Mouse (Mus musculus): ENCODE measurements around the gene Pitpnc1. TPM values are rescaled to one million over a fixed set of nuclear protein-coding genes. Genes with fewer than 3 reads are reported as not detected.
A peak's percentile ranks its signal among the peaks of the same experiment; 100 is the strongest.

Pitpnc1 gene
- polyA plus RNA-seq, 1 experiment from 2014 or later: 7.3 TPM

GRCm38 (mm10) chr11:107310338-107311121, 160.0 kb downstream of the Pitpnc1 start:
- in situ Hi-C loops (cut with MboI; ENCODE audit: low pct_unique_long_range_greater_than_20kb): no loop called here
- H3K27me3 ChIP-seq: no peaks in the 10 kb centered on the region
- POLR2A ChIA-PET: interaction anchor here (0.6 kb wide), 1 partner anchor 44 kb away, joined by 3 read pairs; no protein-coding TSS in a partner anchor
- CTCF ChIA-PET: no interaction called here
- TF ChIP-seq CTCF (IDR thresholded peaks at IDR 0.05): no peak
- ATAC-seq (no peak), DNase-seq (ENCODE audit: low read depth, low spot score) (no peak)

- ATAC-seq: no peak
- no peak for TF ChIP-seq CTCF (IDR thresholded peaks at IDR 0.05)
- ChIA-PET CTCF (no interaction called here), POLR2A (interaction anchor here (0.7 kb wide), 1 partner anchor 9 kb away, joined by 5 read pairs; no protein-coding TSS in a partner anchor)
- in situ Hi-C loops (cut with MboI; ENCODE audit: low pct_unique_long_range_greater_than_20kb): no loop called here
- H3K27me3 ChIP-seq: no peaks in the 10 kb centered on the region
- DNase-seq (ENCODE audit: low read depth, low spot score): no peak
Measured at GRCm38 (mm10) chr11:107306170-107306569, 164.3 kb downstream of the Pitpnc1 start.

GRCm38 (mm10) chr11:107302141-107302540, 168.4 kb downstream of the Pitpnc1 start:
- DNase-seq (ENCODE audit: low read depth, low spot score) (no peak), ATAC-seq (no peak)
- POLR2A ChIA-PET: no interaction called here
- in situ Hi-C loops (cut with MboI; ENCODE audit: low pct_unique_long_range_greater_than_20kb): no loop called here
- TF ChIP-seq CTCF (IDR thresholded peaks at IDR 0.05): no peak
- CTCF ChIA-PET: no interaction called here
- no peaks in the 10 kb centered on the region for H3K27me3 ChIP-seq

- in situ Hi-C loops (cut with MboI; ENCODE audit: low pct_unique_long_range_greater_than_20kb): no loop called here
- no peak for DNase-seq (ENCODE audit: low read depth, low spot score)
- POLR2A ChIA-PET: interaction anchor here (0.6 kb wide), 1 partner anchor 171 kb away, joined by 4 read pairs; no protein-coding TSS in a partner anchor
- TF ChIP-seq CTCF (IDR thresholded peaks at IDR 0.05): no peak
- CTCF ChIA-PET: interaction anchor here (0.9 kb wide), 1 partner anchor 44 kb away, joined by 3 read pairs; no protein-coding TSS in a partner anchor
- no peak for ATAC-seq
- no peaks in the 10 kb centered on the region for H3K27me3 ChIP-seq
Measured at GRCm38 (mm10) chr11:107300235-107300634, 170.3 kb downstream of the Pitpnc1 start.

- ATAC-seq (no peak), DNase-seq (ENCODE audit: low read depth, low spot score) (no peak)
- ChIA-PET CTCF (interaction anchor here (0.9 kb wide), 1 partner anchor 44 kb away, joined by 3 read pairs; no protein-coding TSS in a partner anchor), POLR2A (no interaction called here)
- in situ Hi-C loops (cut with MboI; ENCODE audit: low pct_unique_long_range_greater_than_20kb): no loop called here
- H3K27me3 ChIP-seq: no peaks in the 10 kb centered on the region
- TF ChIP-seq CTCF (IDR thresholded peaks at IDR 0.05): no peak
Measured at GRCm38 (mm10) chr11:107299511-107300120, 170.9 kb downstream of the Pitpnc1 start.

GRCm38 (mm10) chr11:107296176-107296575, 174.3 kb downstream of the Pitpnc1 start:
- TF ChIP-seq CTCF (IDR thresholded peaks at IDR 0.05): no peak
- in situ Hi-C loops (cut with MboI; ENCODE audit: low pct_unique_long_range_greater_than_20kb): no loop called here
- POLR2A ChIA-PET: no interaction called here
- H3K27me3 ChIP-seq: no peaks in the 10 kb centered on the region
- DNase-seq (ENCODE audit: low read depth, low spot score): no peak
- ATAC-seq: peak; percentile 31
- CTCF ChIA-PET: no interaction called here

GRCm38 (mm10) chr11:107292036-107292435, 178.5 kb downstream of the Pitpnc1 start:
- ATAC-seq: no peak
- H3K27me3 ChIP-seq: no peaks in the 10 kb centered on the region
- DNase-seq (ENCODE audit: low read depth, low spot score): no peak
- TF ChIP-seq CTCF (IDR thresholded peaks at IDR 0.05): no peak
- in situ Hi-C loops (cut with MboI; ENCODE audit: low pct_unique_long_range_greater_than_20kb): no loop called here
- CTCF ChIA-PET: no interaction called here
- POLR2A ChIA-PET: no interaction called here

GRCm38 (mm10) chr11:107288186-107288563, 182.3 kb downstream of the Pitpnc1 start:
- H3K27me3 ChIP-seq: no peaks in the 10 kb centered on the region
- CTCF ChIA-PET: no interaction called here
- no peak for TF ChIP-seq CTCF (IDR thresholded peaks at IDR 0.05)
- DNase-seq (ENCODE audit: low read depth, low spot score) (no peak), ATAC-seq (no peak)
- POLR2A ChIA-PET: no interaction called here
- in situ Hi-C loops (cut with MboI; ENCODE audit: low pct_unique_long_range_greater_than_20kb): no loop called here

GRCm38 (mm10) chr11:107287215-107288185, 183.0 kb downstream of the Pitpnc1 start:
- TF ChIP-seq CTCF (IDR thresholded peaks at IDR 0.05): no peak
- ChIA-PET POLR2A (no interaction called here), CTCF (no interaction called here)
- in situ Hi-C loops (cut with MboI; ENCODE audit: low pct_unique_long_range_greater_than_20kb): no loop called here
- H3K27me3 ChIP-seq: no peaks in the 10 kb centered on the region
- ATAC-seq (no peak), DNase-seq (ENCODE audit: low read depth, low spot score) (no peak)

- ATAC-seq (no peak), DNase-seq (ENCODE audit: low read depth, low spot score) (no peak)
- TF ChIP-seq CTCF (IDR thresholded peaks at IDR 0.05): no peak
- in situ Hi-C loops (cut with MboI; ENCODE audit: low pct_unique_long_range_greater_than_20kb): no loop called here
- H3K27me3 ChIP-seq: no peaks in the 10 kb centered on the region
- ChIA-PET POLR2A (interaction anchor here (0.5 to 0.6 kb wide), 2 partner anchors 11 to 181 kb away, joined by 3 to 4 read pairs; no protein-coding TSS in a partner anchor), CTCF (no interaction called here)
Measured at GRCm38 (mm10) chr11:107285731-107286130, 184.8 kb downstream of the Pitpnc1 start.

Data from Patski (cell line).